Mouse (Mus musculus): ENCODE measurements around the gene Osbpl3.
A peak's percentile ranks its signal among the peaks of the same experiment; 100 is the strongest.
"Not testable (repeated sequence)": the region's sequence is repeated elsewhere in the genome, so short reads cannot be mapped to it uniquely, and the experiment has no call there.

Gene Osbpl3

DNA sequence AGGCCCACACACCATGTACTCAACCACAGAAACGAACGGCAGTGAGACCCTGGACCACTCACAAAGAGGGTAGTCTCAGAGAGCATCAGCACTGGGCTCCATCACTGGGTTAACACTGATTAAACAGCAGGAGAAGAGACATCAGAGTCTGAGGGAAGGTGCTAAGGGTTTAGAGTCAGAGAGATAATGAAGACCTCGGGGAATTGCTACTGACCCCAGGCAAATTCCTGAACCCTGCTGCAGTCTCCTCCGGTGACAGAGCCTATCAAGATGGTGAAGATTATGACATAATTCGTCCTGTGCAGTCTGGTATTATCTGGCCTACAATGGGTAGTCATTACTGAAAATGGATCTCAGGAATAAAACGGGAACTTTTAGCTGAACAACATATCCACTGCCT lies 2.4 kb downstream of the Osbpl3 start:
- DNase-seq (ENCODE audit: low spot score in 2 of 2): no peak

DNA sequence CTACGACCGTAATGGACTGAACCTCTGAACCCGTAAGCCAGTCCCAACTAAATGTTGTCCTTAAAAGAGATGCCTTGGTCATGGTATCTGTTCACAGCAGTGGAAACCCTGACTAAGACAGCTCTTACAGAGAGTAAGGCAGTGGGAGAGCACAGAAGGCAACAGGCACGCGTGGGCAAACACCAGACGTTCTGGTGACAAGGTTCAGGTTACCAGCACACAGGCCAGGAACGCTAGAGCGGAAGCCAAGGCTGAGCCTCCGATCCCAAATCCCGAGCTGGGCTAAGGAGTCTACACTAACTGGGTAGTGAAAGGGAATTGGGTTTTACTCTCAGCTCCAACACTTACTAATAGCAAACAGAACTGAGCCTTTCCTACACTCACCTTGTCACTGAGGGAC lies 3.8 kb downstream of the Osbpl3 start:
- no peak for DNase-seq (ENCODE audit: low spot score in 2 of 2)

DNA sequence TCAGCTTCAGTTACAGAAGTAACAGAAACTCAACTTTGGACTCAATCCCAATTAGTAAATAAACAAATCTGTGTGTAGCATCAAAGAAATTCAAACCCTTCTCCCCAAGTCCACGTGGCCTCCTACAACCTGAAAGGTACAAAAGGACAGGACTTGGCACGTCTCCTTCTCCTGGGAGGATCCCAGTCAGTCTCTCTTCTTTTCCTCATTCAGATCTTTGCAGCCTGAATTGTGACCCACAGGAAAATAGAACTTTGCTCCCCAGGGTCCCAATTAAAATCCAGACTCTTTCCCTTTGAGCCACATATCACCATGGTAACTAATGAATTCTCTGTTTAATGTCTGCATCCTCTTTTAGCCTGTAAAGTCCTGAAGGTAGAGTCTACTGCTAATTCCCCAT lies 10.4 kb downstream of the Osbpl3 start:
- DNase-seq (ENCODE audit: low spot score in 2 of 2): no peak

DNA sequence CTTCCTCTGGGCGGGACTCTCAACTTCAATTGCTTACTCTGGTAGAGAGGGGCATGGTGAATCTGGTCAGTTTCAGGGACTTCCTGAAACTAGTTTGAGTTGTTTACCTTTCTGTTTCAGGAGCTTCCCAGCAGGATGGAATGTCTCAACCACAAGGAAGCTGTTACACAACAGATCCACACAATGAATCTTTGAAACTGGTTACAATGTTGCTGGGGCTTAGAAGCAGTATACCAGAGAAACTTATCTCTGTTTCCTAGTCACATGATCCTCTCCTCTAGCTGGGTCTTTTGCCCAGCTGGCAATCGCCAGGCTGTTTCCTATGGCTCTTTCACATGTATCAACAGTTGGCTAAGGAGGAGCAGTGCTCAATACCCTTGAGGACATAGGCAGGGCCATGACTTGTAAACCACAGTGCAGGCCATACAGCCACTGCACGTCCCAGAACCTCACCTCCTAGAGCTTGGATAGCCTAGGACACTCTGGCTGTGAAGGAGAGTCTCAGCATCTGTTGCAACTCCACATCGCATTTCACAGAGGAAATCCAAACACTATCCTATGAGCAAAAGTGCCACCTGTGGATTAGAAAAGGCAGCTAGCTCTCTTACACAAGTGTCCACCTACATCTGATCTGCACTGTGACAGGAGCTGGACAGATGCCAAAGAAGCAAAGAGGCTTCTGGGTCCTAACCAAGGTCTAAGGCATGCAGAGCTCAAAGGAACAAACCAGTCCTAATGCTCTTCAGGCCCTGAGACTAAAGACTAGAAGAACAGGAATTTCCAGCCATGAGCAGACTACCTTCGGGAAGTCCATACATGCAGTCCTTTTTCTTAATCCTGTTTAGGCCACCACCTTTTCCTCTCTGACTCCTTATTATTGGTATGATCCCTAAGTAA lies 14.8 kb downstream of the Osbpl3 start:
- no peak for DNase-seq (ENCODE audit: low spot score in 2 of 2)

DNA sequence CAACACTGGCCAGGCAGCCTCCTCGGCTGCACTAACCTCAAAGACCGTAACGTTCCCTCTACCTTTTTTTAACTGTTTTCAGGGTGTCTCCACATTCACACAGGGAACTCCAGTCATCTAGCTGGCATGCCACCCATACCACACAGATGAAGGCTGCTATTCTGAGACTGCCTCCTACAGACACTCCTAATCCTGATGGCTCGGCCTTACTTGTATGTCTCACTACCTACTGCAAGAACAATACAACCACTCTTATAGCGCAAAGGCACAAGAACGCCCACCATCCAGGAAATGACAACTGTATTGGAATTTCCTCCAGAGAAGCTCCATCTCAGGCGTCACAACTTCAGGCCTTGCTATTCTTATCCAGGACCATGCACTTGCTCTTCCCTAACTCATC lies 15.8 kb downstream of the Osbpl3 start:
- DNase-seq (ENCODE audit: low spot score in 2 of 2): no peak

DNA sequence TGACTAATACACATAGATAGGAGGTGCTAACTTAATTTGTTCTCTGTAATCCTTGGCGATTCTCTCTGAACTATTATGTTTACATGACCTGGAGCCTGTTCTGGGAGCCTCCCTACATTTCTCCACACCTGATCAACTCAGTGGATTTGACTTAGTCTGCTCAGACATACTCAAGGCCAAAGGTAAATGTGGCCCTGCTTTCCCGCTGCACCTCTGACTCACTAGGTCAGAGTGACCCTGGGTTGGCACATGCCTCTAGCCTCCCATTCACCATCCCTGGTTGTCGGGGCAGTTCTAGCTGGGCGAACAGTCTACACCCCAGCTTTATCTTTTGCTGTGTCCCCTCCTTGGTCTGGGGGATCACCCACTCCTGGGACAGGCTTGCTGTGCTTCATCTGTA lies 17.1 kb downstream of the Osbpl3 start:
- not testable (repeated sequence) for DNase-seq (ENCODE audit: low spot score in 2 of 2)

DNA sequence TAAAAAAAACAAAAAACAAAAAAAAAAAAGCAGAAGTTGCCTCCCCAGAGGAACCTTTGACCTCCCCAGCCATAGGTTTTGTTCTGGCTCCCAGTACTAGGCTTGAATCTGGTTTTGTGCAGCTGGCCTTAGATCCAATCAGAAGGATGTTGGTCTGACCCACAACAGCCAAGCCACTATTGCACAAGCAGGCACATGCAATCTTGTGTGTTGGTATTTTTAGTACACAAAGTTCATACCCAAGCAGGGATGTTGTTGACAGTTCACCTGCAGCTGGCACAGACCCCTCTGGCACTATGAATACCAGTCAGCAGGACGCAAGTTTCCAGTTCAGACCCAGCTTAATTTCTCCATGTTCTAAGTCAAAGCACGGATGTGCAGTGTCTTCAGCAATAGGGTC lies 18.2 kb downstream of the Osbpl3 start:
- DNase-seq (ENCODE audit: low spot score in 2 of 2): no peak

DNA sequence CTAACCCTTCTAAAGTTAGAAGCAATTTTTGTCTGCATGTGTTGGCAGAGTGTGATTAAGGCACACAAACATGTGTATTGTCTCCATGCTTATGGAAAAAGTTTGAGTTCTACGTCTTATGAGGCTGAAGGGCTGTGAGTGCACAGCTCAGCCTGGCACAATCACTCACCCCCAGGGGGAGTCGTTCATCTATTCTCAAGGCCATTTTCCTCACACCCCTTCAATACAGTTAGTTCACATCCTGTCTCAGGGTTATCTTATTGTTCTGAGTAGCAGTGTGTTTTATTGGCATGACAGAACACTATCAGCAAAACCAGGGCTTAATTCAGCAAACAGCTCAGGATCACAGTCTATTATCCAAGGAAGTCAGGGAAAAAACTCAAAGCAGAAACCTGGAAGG lies 19.3 kb downstream of the Osbpl3 start:
- DNase-seq (ENCODE audit: low spot score in 2 of 2): no peak

DNA sequence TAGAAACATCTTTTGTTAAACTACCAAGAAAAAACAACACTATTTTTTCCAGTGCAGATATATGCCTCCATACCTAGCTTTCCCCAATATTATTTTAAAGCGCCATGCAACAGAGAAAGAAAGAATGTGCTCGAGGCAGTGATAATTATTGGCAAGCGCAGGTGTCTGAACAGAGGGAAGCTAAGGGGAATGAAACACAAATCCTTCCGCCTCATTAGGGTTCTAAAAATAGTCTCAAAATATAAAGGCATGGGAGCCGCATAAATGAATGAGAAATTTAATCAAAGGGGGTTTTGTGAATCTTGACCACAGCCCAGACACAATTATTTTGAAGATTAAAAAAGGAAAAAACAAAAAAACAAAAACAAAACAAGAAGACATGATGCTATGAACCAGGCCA lies 23.5 kb downstream of the Osbpl3 start:
- no peak for DNase-seq (ENCODE audit: low spot score in 2 of 2)

DNA sequence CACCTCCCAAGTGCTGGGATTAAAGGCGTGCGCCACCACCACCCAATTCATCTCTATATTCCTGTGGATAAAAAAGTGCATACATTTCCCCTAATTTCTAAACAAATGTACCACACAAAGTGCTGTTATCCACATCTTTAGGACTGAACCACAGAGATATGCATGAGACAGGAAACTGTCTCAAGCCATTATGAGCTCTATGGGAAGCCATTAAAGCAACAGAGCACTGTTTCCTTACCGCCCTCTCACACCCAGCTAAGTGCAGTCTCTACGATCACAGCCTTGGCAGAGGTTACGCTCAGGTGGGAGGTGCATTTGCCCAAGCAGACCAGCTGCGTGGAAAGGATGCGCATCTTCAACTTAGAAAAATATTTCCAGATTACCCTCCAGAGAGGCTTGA lies 26.7 kb downstream of the Osbpl3 start:
- no peak for DNase-seq (ENCODE audit: low spot score in 2 of 2)

DNA sequence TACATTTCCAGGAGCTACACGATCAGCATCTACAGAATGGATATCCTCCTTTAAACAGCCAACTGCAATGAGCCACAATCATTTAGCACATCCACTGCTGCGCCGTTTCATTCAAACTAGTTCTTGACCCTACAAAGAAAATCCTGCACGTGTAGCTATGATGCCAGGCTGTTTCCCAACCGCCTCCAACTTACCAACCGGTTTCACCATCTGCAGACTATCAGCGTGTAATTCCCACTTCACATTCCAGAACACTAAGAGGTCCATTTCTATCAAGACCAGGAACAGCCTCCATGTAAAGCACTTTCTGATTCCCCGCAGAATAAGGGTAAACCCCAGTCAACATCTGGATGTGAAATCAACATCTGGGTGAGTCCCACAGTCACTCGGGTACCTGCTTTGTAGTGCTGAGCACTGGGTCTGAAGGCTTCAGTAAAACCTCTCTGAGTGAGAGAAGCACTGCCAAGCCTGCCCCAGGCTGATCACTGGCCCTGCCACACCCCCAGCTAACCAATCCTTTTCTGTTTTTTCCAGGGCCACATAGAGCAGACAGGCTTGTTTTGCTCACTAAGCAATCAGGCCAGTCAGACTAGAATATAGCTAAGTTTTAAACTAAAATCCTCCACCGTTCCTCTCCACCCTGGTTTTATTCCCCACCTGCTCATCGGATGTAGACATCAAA lies 28.8 kb downstream of the Osbpl3 start:
- DNase-seq (ENCODE audit: low spot score in 2 of 2): no peak

DNA sequence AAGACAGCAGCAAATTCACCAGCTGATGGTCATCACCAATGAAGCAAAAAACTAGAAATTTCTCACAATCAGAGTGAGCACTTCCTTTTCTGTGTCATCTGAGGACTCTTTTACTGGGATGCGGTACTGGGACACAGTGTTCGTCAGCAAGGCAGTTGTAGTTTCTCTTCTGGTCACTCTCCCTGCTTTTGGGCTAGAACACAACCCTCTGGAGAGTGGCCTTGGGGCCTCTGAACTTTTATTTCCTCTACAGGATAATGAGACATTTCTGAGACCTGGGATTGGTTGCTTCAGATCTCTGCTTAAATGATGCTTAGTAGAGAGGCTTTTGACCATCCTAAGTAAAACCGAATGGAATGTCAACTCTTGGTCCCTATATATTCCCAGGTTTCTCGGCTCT lies 29.4 kb downstream of the Osbpl3 start:
- DNase-seq (ENCODE audit: low spot score in 2 of 2): no peak

DNA sequence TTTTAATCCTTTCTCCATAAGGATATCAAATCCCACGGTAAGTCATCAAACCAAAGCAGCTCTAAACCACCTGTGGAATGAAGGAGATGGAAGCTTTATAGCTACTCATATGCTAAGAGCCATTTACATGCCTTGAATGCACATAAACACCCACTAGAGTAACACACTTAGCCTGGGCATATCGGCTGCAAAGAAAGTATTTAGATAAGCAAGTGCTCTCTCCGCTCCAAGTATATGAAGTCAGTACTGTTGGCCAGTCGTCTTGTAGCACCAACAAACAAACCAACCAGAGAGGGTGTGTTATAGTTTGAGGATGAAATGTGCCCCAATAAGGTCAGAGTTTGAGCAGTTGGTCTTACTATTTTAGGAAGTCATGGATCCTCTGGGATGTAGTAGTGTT lies 31.7 kb downstream of the Osbpl3 start:
- DNase-seq (ENCODE audit: low spot score in 2 of 2): no peak

DNA sequence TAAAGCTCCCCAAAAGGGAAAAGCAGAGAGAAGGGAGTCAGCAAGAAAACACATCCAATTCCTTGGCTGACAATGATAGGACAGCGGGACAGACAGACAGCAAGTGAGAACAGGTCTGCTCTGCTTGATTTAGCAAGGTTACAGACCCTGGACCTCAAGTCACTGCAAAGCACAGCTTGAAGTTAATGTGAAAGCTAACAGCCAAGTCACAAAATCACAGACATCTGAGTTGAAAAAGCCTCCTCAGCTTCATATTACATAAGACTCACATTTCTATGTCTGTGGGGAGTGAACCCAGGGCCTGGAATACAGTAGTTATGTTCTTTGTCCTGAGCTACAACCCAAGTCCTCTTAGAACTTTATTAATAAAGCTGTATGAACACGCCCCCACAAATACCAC lies 35.6 kb downstream of the Osbpl3 start:
- no peak for DNase-seq (ENCODE audit: low spot score in 2 of 2)

DNA sequence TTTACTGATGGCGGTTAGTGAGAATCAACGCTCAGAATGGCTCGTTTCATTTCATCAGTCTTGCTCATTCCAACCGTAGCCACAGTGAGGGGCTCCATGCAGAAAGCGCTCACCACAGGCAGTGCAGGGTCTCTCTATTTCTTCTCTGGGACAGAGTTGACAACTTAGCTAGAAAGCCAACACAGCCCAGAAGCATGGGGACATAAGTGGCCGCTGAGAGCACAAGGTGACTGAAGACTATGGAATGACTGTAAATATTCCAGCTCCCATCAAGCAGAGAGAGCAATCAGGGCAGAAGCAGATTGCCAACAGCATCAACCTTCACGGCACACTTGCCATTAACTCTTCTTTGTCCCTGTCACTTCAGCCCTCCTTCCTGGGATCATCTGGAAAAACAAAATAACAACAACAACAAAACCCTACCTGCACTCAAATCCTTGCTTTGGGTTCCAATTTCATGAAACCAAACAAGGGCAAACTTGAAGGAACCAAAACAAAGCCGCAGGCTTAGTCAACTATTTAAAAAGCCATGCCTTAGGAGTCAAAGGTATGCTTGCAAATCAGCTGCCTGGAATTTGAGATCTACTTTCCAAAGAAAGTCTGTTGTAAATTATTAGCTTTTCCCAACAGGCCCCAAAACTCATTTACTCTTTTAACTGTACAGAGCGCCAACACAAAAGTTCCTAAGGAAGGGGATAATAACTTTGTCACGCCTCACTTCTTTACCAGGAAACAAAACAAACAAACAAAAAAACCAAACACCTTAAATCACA lies 36.3 kb downstream of the Osbpl3 start:
- no peak for DNase-seq (ENCODE audit: low spot score in 2 of 2)

DNA sequence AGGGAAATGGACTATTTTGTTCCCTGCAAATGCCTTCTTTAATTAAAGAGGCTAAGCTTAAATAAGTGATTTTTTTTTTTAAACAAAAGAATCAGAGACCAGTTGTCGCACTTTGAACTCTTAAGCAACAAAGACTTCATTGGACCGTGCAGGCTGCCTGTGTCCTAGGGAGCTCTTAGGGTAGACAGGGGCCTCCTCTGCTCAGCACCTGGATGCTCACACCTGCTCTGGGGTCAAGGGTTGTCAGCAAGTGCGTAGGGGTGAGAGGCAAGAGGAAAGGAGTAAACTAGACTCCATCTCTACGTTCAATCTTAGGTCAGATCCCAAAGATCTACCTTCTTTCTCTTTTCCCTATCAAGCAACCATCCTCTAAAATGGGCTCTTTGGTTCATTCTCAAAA lies 37.0 kb downstream of the Osbpl3 start:
- DNase-seq (ENCODE audit: low spot score in 2 of 2): no peak

DNA sequence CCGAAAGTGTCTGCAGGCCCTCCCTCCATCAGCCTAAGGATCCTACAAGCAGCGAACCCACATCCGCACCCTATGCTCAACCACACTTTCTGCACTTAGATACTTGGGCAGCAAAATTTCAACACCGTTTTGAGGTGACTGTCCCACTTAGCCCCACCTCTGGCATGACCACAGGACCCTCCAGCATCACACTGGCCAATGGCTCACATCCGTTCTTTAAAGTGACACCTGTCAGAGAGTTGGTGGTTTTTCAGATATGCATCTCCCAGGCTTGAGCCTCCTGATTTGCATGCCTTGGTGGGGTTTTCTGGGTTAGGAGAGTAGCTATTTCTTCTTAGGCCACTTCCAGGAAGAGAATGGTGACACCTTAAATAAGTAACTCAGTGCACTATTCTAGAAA lies 39.1 kb downstream of the Osbpl3 start:
- DNase-seq (ENCODE audit: low spot score in 2 of 2): peak in 1 of 2 experiments; percentile 24

DNA sequence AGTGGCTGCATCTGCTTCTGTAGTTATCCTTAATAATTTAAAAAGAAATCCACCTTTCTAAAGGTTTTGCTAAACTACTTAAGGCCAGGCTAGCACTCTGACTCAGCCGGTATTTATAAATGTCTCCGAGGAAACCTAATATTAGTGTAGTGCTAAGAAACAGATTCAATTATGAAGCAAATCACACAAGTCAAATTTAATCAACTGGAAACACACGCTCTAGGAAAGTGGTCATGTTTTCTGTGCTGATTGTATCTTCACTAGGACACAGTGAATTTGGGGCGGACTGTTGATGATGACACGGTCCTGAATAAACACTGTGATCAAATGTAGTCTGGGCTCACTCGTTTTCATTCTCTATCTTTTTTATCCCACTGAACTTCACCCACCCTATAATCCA lies 40.6 kb downstream of the Osbpl3 start:
- DNase-seq (ENCODE audit: low spot score in 2 of 2): no peak

DNA sequence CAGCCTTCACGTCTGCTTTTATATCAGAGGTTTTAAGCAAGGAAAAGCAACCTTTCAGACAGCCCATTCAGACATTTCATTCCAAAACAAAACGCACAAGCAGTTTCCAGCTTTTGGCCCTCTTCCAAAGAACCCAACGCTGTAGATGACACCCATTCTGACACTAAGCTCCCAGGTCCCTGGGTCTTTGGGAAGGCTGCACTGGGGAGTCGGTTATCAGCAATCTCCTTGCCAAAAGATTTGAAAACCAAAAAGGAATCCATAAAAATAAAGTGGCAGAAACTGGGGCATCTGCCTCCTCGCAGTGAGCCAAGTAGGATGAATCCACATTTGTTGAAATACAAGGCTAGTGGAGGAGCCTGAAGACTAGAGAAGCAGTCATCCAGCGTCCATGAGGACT lies 41.5 kb downstream of the Osbpl3 start:
- DNase-seq (ENCODE audit: low spot score in 2 of 2): no peak

DNA sequence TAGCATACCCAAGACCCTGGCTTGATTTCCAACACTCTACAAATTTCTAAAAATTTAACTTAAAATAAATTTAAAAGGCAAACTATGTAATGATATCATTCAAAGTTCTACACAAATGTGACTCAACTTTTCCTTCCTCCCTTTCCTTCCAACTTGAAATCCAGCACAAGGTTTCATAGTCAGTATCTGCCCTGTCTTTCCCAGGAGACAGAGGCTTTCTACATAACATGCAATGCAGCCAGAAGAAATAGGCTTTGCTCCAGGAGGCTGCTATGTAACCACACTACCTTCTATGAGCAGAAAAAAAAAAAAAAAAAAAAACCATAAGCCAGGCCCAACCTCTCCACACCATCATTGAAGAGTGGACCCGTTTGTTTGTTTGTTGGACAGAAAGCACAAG lies 42.6 kb downstream of the Osbpl3 start:
- no peak for DNase-seq (ENCODE audit: low spot score in 2 of 2)

DNA sequence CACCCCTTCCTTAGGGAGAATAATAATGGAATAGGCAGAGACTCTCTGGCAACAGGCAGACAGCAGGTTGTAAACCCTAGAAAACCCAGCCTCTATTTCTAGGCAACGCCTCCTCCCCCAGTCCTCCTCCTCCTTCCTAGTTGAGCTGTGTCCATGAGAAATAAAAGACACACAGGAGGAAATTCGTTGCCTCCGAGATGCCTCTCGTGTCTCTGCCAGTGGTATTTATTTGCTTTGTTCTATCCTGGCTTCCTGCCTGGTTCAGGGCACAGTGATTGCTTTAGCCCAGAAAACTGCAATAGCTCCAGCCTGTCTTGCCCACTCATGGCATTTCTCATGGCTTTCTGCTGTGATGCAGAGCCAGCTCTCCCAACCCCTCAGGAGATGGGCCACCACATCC lies 43.8 kb downstream of the Osbpl3 start:
- DNase-seq (ENCODE audit: low spot score in 2 of 2): no peak

DNA sequence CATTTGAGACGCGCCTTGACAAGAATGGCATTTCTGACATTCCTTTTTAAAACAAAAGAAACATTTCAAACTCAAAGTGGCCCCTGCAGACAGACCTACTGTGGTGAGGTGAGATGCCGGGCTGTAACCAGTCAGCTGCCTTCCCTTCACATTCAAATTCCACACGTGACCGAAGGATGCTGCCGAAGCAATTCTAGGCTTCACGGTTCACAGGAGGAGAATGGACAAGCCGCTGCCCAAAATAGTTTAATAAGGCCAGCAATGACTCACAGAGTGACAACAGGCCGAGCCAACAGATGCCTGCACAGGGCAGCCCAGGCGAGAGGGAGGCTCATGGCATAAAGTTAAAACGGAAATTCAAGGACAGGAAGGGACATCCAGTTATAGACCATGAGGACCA lies 51.3 kb downstream of the Osbpl3 start:
- no peak for DNase-seq (ENCODE audit: low spot score in 2 of 2)

DNA sequence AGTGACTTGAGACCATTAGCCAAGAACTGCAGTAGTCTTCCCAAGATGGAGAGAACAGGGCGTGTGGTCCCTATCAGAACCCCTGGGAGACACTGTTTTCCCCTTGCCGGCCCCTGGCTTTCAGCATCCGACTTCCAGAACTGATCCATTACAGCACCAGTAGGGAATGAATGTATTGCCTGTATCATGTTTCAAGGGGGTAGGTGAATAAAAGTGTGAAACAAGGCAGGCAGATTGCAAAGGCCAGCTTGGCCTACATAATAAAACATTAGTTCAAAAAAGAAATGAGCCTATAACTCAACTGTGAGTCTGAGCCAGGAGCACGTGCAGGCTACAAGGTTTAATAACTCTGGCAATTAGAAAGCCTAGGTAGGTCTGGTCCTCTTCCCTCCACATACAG lies 52.5 kb downstream of the Osbpl3 start:
- DNase-seq (ENCODE audit: low spot score in 2 of 2): no peak
